Mouse (Mus musculus) lung, embryonic 15.5 days (tissue): Measurements from ENCODE around the gene Zc3hav1. TPM values are rescaled to one million over a fixed set of nuclear protein-coding genes. Genes with fewer than 3 reads are reported as not detected.

Source experiments
- ATAC-seq: fragments of 200-750 bp; cut with Nextera tagmentation; 2 replicates; pipeline ENCODE4 v1.8.0; 2017; ENCODE audit warnings: moderate number of reproducible peaks, borderline replicate concordance; ENCODE audit not compliant: low FRiP score, low TSS enrichment; ENCODE audit errors: extremely low read depth
- H3K27ac ChIP-seq: fragments of 300-500 bp; sonication (generic); 2 replicates; pipeline ENCODE4 v1.5.1; 2015; ENCODE audit warnings: moderate library complexity, mild to moderate bottlenecking, inconsistent platforms
- H3K27me3 ChIP-seq: fragments of 300-500 bp; sonication (generic); 2 replicates; pipeline ENCODE4 v1.6.1; 2015; ENCODE audit warnings: inconsistent platforms
- H3K36me3 ChIP-seq: fragments of 300-500 bp; sonication (generic); 2 replicates; pipeline ENCODE4 v1.6.1; 2015; ENCODE audit warnings: inconsistent platforms
- H3K4me1 ChIP-seq: fragments of 300-500 bp; sonication (generic); 2 replicates; pipeline ENCODE4 v1.6.1; 2015; ENCODE audit warnings: inconsistent platforms
- H3K4me2 ChIP-seq: fragments of 300-500 bp; sonication (generic); 2 replicates; pipeline ENCODE4 v1.6.1; 2015; ENCODE audit warnings: inconsistent platforms, mild to moderate bottlenecking, moderate library complexity
- H3K4me3 ChIP-seq: fragments of 300-500 bp; sonication (generic); 2 replicates; pipeline ENCODE4 v1.5.1; 2015; ENCODE audit warnings: mild to moderate bottlenecking, inconsistent platforms
- H3K9ac ChIP-seq: fragments of 300-500 bp; sonication (generic); 2 replicates; pipeline ENCODE4 v1.6.1; 2015; ENCODE audit warnings: inconsistent platforms
- H3K9me3 ChIP-seq: fragments of 300-500 bp; sonication (generic); 2 replicates; pipeline ENCODE4 v1.6.1; 2016; ENCODE audit warnings: inconsistent platforms
- WGBS: fragments of 180-500 bp; shearing (Covaris S2); methylation state at CpG from one replicate; pipeline ENCODE4 v1.1.7; 2015; 5-methylcytosine and 5-hydroxymethylcytosine counted together
- polyA plus RNA-seq: library from polyadenylated mRNA; unstranded; fragments of >200 nt; fragmentation: Nextera tagmentation; extraction: Ambion mirVana; gene quantifications from 2 replicates; pipeline ENCODE4 v1.2.1, GENCODE M21; 2015

The Zc3hav1 gene
- polyA plus RNA-seq, 1 experiment from 2014 or later, result 7.8 TPM

GRCm38 (mm10) chr6:38264466-38264865, 89.9 kb downstream of the Zc3hav1 start:
- Histone ChIP-seq H3K4me1 (no peaks in the 10 kb centered on the region), H3K9me3 (no peaks in the 10 kb centered on the region), H3K36me3 (no peaks in the 10 kb centered on the region), H3K27ac (no peak overlapping the region), H3K4me3 (no peak overlapping the region), H3K9ac (no peak overlapping the region), H3K27me3 (no peaks in the 10 kb centered on the region), H3K4me2 (no peak overlapping the region)
- no peak for ATAC-seq
- 54% methylated on average over 7 of the region's 7 CpGs for WGBS

GRCm38 (mm10) chr6:38263393-38264159, 90.8 kb downstream of the Zc3hav1 start:
- no peak for ATAC-seq
- Histone ChIP-seq H3K9me3 (no peaks in the 10 kb centered on the region), H3K4me2 (no peak overlapping the region), H3K27me3 (no peaks in the 10 kb centered on the region), H3K36me3 (no peaks in the 10 kb centered on the region), H3K27ac (no peak overlapping the region), H3K9ac (no peak overlapping the region), H3K4me3 (no peak overlapping the region), H3K4me1 (no peaks in the 10 kb centered on the region)
- 55% methylated on average over 5 of the region's 5 CpGs for WGBS

- Histone ChIP-seq H3K4me2 (no peak overlapping the region), H3K4me1 (no peaks in the 10 kb centered on the region), H3K9me3 (no peaks in the 10 kb centered on the region), H3K27me3 (no peaks in the 10 kb centered on the region), H3K4me3 (no peak overlapping the region), H3K27ac (no peak overlapping the region), H3K36me3 (no peaks in the 10 kb centered on the region), H3K9ac (no peak overlapping the region)
- 66% methylated on average over 4 of the region's 4 CpGs for WGBS
- no peak for ATAC-seq
Measured at GRCm38 (mm10) chr6:38261877-38262276, 92.5 kb downstream of the Zc3hav1 start.

GRCm38 (mm10) chr6:38257506-38257905, 96.9 kb downstream of the Zc3hav1 start:
- H3K9ac ChIP-seq, result no peak overlapping the region
- H3K9me3 ChIP-seq, result no peaks in the 10 kb centered on the region
- H3K27ac ChIP-seq, result no peak overlapping the region
- H3K4me2 ChIP-seq, result no peak overlapping the region
- H3K27me3 ChIP-seq, result no peaks in the 10 kb centered on the region
- ATAC-seq, result no peak
- H3K4me3 ChIP-seq, result no peak overlapping the region
- peaks cover 16% of the 10 kb centered on the region for H3K4me1 ChIP-seq
- 89% methylated on average over 8 of the region's 8 CpGs for WGBS
- H3K36me3 ChIP-seq, result no peaks in the 10 kb centered on the region

- no peak overlapping the region for H3K9ac ChIP-seq
- H3K27ac ChIP-seq, result no peak overlapping the region
- 73% methylated on average over 4 of the region's 4 CpGs for WGBS
Measured at GRCm38 (mm10) chr6:38256793-38257192, 97.6 kb downstream of the Zc3hav1 start.

GRCm38 (mm10) chr6:38255794-38256193, 98.6 kb downstream of the Zc3hav1 start:
- Histone ChIP-seq H3K9ac (no peak overlapping the region), H3K9me3 (no peaks in the 10 kb centered on the region), H3K36me3 (no peaks in the 10 kb centered on the region), H3K27me3 (no peaks in the 10 kb centered on the region), H3K4me1 (peaks cover 27% of the 10 kb centered on the region), H3K4me2 (no peak overlapping the region), H3K4me3 (no peak overlapping the region), H3K27ac (no peak overlapping the region)
- ATAC-seq, result no peak
- WGBS, result 76% methylated on average over 2 of the region's 2 CpGs

More at GRCm38 (mm10) chr6:38256793-38257192, 97.6 kb downstream of the Zc3hav1 start:
- Histone ChIP-seq H3K27me3 (no peaks in the 10 kb centered on the region), H3K4me1 (peaks cover 23% of the 10 kb centered on the region), H3K4me3 (no peak overlapping the region), H3K9me3 (no peaks in the 10 kb centered on the region), H3K4me2 (no peak overlapping the region), H3K36me3 (no peaks in the 10 kb centered on the region)
- ATAC-seq, result no peak

Other genes with a start within 250 kb of the Zc3hav1 start
- gene Tmem213, start 245.3 kb downstream of the Zc3hav1 start, polyA plus RNA-seq, result 49.7 and 58.9 TPM in 2 replicates
- gene Atp6v0a4, start 230.0 kb downstream of the Zc3hav1 start, polyA plus RNA-seq, result 3.2 and 5.9 TPM in 2 replicates
- 2.9 and 3.4 TPM in 2 replicates for gene D630045J12Rik, start 100.6 kb downstream of the Zc3hav1 start, polyA plus RNA-seq
- gene Zc3hav1l, start 55.3 kb downstream of the Zc3hav1 start, polyA plus RNA-seq, result 9.3 and 9.5 TPM in 2 replicates
- gene Ttc26, start 26.9 kb upstream of the Zc3hav1 start, polyA plus RNA-seq, result 8.9 TPM in 2 replicates
- 10.1 and 12.7 TPM in 2 replicates for gene Ubn2, start 79.3 kb upstream of the Zc3hav1 start, polyA plus RNA-seq
- gene Fmc1, start 178.9 kb upstream of the Zc3hav1 start, polyA plus RNA-seq, result 104 and 114 TPM in 2 replicates
- gene Luc7l2, start 196.7 kb upstream of the Zc3hav1 start, polyA plus RNA-seq, result 29.0 and 35.8 TPM in 2 replicates